Mouse (Mus musculus): ENCODE data around the gene Tpd52l2.
A peak's percentile ranks its signal among the peaks of the same experiment; 100 is the strongest.

Tpd52l2 gene

DNA sequence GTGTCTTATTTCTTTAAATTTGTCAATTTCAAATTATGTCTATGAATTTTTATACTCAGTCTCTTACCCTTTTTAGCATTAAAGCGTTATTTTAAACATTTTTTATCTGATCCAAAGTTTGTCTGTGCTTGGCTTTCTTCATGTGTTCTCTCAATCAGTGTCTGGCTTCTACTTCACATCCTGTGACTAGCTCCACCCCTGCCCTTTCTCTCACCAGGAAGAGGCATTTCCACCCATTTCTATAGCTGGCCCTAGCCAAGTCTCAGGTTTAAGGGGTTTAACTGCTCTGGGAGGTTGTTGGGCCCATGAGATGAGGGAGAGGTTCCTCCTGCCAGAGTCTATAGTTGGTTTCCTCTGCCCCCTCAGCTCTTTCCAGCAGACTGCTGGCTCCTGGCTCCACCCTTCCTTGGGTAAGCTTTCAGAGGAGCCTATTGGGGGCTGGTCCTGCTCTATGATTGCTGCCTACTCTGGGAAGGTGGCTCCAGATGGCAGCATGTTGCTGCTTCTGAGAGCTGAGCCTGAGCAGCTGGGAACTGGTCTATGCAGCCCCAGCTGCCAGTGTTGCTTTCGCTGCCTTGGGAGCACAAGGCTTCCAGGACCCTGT lies 40.6 kb downstream of the Tpd52l2 start:
- DNase-seq (ENCODE audit: low read depth, low spot score): peak; percentile 55

DNA sequence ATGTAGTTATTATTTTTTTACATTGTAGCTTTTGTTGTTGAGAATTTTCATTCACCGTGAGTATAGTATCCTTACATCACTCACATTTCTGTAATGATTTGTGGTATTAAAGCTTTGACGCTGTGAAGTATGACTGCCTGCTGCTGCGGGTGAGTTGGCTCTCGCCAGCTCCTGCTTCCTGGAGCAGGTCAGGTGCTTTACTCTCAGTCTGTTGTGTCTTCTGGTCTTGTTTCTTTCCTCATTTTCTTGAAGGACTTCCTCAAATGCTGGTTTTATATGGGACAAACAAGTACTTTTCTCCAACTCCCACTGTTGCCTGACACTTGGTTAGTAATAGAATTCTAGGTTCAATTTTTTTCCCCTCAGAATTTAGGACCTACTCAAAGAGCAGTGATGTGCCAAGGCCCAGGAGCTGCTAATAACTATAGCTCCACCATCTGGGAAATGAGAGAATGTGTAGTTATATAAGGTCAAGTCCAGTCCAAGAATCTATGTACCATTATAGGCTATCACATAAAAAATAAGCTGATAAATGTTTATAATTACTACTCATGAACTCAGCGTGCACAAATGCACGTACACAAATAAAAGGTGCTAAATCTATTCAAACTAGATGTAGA lies 44.9 kb downstream of the Tpd52l2 start:
- DNase-seq (ENCODE audit: low read depth, low spot score): no peak

DNA sequence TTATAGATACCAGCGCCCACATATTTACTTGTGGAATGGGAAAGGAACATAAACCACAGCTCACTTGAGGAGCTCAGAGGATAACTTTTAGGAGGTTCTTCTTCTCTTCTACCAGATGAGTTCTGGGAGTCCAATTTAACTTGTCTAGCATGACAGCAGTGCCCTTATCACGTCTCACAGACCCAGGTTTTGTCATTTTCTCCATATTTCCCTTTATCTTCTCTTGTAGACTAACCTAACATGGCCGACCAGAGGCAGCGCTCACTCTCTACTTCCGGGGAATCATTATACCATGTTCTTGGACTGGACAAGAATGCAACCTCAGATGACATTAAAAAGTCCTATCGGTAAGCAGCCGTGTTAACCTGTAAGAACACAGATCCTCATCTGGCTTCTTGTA lies 49.2 kb downstream of the Tpd52l2 start:
- no peak for DNase-seq (ENCODE audit: low read depth, low spot score)

DNA sequence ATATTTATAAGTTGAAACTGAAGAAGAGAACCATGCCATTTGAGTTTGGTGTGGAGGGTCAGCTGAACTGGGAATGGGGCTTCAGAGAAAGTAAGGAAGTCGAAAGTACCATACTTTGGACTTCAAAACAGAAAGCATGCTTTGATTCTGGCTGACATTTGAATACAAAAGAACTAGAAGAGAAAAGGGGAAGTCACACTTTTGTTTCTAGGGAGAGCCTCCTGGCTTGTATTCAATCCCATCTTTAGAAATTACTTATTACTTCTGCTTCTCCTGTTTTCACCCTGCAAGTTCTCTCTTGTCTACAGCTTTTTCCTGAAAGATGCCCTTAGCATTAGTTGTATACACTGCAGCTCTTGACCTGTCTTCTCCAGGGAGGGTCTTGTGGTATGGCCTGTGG lies 51.3 kb downstream of the Tpd52l2 start:
- no peak for DNase-seq (ENCODE audit: low read depth, low spot score)

DNA sequence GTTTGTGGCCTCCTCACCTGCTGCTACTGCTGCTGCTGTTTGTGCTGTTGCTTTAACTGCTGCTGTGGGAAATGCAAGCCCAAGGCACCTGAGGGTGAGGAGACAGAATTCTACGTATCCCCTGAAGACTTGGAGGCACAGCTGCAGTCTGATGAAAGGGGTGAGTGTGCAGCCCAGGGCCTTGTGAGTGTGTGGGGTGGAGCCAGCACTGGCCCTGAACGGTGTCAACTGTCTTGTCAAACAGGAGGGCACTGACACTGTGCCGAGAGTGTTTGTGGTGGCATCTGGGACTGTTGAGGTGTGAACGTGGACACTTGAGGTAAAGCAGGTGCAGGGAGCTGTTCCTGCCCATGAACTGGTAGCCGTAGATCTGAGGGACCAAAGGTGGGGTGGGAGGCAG lies 51.7 kb downstream of the Tpd52l2 start:
- DNase-seq (ENCODE audit: low read depth, low spot score): no peak

DNA sequence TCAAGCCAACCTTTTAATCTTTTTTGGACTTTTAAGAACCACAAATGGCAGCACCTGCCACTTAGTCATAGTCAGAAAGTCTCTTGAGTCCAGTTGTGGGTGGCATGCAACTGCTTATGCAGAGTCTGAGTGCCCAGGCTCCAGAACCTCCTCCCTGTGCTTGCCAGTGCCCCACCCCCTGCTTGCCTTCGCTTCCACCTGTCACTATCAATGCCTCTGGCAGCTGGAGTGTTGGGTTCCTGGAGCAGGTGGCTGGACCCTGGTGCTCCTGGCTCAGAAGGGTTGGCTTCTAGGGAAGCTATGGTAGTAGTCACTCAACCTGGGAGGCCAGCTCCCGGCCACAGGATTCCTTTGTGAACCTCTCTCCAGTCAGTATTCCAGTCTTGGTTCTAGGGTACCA lies 53.3 kb downstream of the Tpd52l2 start:
- peak; percentile 46 for DNase-seq (ENCODE audit: low read depth, low spot score)

DNA sequence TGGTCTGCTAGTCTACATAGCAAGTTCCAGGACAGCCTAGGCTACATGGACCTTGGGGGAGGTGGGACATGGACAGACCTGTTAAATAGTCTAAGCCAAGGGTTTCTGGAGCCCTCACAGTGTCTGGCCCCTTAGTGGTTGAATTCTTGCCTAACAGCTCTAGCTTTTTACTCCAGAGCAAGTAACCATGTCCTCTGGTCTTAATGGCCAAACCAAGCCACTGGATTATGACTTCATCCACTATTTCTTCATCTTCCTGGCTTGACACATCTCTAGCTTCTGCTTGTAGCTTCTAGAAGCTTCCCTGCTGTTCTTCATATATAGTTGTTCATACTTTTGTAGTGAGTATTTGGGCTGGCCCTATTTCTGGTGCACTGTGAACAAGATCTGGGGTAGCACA lies 56.8 kb downstream of the Tpd52l2 start:
- DNase-seq (ENCODE audit: low read depth, low spot score): no peak

DNA sequence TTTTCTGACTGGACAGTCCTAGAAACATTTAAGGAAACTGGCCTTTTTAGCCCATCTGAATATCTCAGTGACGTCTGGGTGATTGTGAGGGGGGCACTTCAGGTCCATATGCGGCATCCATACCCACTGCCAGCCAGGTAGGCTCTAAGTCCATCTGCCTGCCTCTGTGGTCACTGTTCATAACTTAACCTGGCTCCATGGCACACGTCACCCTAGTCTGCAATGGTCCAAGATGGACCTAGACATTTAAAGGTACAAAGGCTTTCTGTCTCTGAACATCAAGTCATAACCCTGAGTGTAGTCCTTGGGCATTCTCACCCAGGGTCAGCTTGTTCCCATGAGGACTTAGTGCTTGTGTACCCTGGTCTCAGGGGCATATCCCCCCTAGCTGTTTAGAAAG lies 70.4 kb downstream of the Tpd52l2 start:
- DNase-seq (ENCODE audit: low read depth, low spot score): no peak
